Mouse (Mus musculus) urinary bladder, postnatal 25 days (tissue): ENCODE results near the gene Csrp3.

Experiments
- DNase-seq: peaks from one replicate; pipeline ENCODE4 v3.0.0; 2022; ENCODE audit warnings: low spot score

Csrp3 gene

GRCm38 (mm10) chr7:48829177-48829910, 18.5 kb downstream of the Csrp3 start:
- no peak for DNase-seq

- no peak for DNase-seq
These were observed 22.7 kb downstream of the Csrp3 start for GRCm38 (mm10) chr7:48825170-48825569.

- DNase-seq: no peak
These were observed 23.2 kb downstream of the Csrp3 start for GRCm38 (mm10) chr7:48824671-48825070.

- DNase-seq: no peak
These were observed 24.2 kb downstream of the Csrp3 start for GRCm38 (mm10) chr7:48823621-48824020.

GRCm38 (mm10) chr7:48821654-48822053, 26.2 kb downstream of the Csrp3 start:
- DNase-seq: no peak

- no peak for DNase-seq
These were observed 34.2 kb downstream of the Csrp3 start for GRCm38 (mm10) chr7:48813594-48813993.

GRCm38 (mm10) chr7:48812358-48812757, 35.5 kb downstream of the Csrp3 start:
- DNase-seq: no peak

- no peak for DNase-seq
These were observed 37.2 kb downstream of the Csrp3 start for GRCm38 (mm10) chr7:48810652-48811051.

- no peak for DNase-seq
These were observed 41.2 kb downstream of the Csrp3 start for GRCm38 (mm10) chr7:48806587-48806986.

- DNase-seq: no peak
These were observed 44.5 kb downstream of the Csrp3 start for GRCm38 (mm10) chr7:48803381-48803780.

GRCm38 (mm10) chr7:48795130-48795529, 52.7 kb downstream of the Csrp3 start:
- DNase-seq: no peak

- no peak for DNase-seq
These were observed 56.4 kb downstream of the Csrp3 start for GRCm38 (mm10) chr7:48791412-48791811.

- no peak for DNase-seq
These were observed 57.7 kb downstream of the Csrp3 start for GRCm38 (mm10) chr7:48790117-48790516.

- peak; percentile 80 for DNase-seq
These were observed 58.8 kb downstream of the Csrp3 start, which contains the start of gene Zdhhc13 for GRCm38 (mm10) chr7:48788851-48789572. Gene Zdhhc13, plus strand, starts transcription at chr7:48789003.

- no peak for DNase-seq
These were observed 59.5 kb downstream of the Csrp3 start for GRCm38 (mm10) chr7:48788348-48788747.

GRCm38 (mm10) chr7:48784773-48785523, 62.9 kb downstream of the Csrp3 start:
- DNase-seq: no peak

- no peak for DNase-seq
These were observed 65.4 kb downstream of the Csrp3 start for GRCm38 (mm10) chr7:48782432-48782831.
